Mouse (Mus musculus) ovary, postnatal 14 days (tissue): ENCODE measurements at regions not wholly inside any gene's neighbourhood (a gene's known extent, or its start where the extent isn't known, plus 50 kb on each side); places are given as distances from the start of the nearest gene placed in this dataset.

Experiments
- DNase-seq: peaks from one replicate; pipeline ENCODE4 v3.0.0; 2022; ENCODE audit warnings: low spot score

GRCm38 (mm10) chr5:69678268-69678667 lies 86.1 kb upstream of the Gnpda2 start:
- DNase-seq = no peak

DNA sequence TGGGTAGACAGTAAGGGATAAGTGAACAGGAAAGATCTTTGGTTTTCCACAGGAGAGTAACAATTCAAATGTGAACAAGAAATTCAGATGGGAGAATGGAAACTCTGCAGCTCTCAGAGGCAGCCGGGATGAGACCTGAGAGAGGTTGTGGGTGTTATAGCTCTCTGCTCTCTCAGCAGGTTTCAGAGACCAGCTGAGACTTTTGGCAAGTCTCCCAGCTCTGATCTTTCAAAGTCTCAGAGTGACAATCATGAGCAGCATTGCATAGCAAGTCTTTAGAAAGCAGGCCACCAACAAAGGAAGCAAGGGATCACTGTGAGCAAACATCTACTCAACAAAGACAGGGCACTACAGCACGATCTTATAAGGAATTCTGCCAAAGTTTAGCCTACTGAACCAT lies 73.4 kb upstream of the Gnpda2 start:
- DNase-seq = no peak

GRCm38 (mm10) chr5:69663961-69664360 lies 71.8 kb upstream of the Gnpda2 start:
- no peak for DNase-seq
